Mouse (Mus musculus): ENCODE measurements around the gene Ifnz.
"Not testable (repeated sequence)": the region's sequence is repeated elsewhere in the genome, so short reads cannot be mapped to it uniquely, and the experiment has no call there.

The Ifnz gene

DNA sequence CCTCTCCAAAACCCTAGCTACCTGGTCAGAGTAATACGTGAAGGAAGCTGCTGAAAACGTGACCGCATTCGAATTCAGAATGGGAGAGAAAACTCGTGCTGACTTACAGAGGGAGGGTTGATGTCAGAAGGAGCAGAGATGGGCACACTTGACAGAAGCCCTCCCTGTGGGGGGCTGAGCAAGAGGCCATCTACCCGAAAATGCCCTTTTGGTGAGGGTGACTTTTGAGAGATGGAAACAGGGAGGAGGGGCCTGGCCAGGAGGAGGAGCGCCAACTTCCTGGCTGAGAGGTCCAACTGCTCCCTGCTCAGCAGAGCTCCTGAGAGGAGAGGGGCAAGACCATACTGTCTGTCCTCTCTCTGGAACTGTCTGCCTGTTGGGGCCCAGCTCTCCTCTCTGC, at the start of gene Ifnz:
Gene Ifnz (plus strand): TSS at position 301 of the 400 bp plus-strand sequence.
- not testable (repeated sequence) for DNase-seq

DNA sequence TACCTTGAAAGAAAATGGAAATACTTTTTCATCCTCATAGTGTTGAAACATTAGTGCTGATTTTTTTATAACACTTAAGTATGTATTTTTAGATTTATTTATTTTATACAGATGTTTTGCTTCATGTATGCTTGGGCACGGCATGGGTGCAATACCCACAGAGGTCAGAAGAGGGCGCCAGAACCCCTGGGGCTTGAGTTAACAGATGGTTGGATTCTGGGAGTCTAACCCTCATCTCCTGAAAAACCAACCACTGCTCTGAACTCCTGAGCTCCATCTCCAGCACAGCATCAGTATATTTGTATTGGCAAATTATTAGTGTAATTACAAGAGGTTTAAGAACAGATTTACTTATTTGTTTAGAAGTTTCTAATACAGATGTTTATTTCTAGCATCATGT, 43.5 kb upstream of the Ifnz start:
- DNase-seq: peak; percentile 71

DNA sequence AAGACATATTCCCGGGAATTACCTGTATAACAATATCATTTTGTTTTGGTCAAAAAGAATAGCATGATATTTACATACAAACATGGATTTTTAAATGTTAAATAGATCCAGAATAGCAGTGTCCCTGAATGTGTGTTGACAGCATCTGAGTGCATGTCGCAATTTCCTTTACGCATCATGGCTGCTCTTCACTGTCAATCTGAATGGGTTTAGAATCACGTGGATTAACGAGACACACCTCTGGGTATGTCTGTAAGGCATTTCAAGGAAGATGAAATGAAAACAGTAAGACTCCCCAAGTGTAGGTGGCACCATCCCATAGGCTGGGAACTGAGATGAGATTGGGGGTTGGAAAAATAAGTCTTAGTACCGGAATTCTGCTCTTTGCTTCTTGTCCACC, 42.9 kb upstream of the Ifnz start:
- no peak for DNase-seq

DNA sequence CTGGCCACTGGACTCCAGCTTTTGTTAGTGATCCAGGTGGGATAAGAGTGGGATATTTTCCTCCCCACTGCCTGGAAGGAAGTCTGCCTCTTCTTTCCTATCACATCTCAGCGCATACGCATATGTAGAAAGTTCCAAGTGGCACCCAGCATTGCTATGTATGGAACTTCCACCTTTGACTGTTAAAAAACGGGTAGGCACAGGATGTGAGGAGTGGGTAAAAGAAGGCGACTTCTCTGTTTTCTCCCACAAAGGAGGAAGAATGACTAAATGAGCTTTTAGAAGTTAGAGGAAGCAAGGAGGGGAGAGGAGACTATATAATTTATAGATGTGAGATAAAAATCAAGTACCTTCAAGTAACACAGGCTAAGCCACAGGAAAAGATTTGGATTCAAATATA, 40.5 kb upstream of the Ifnz start:
- DNase-seq: no peak

DNA sequence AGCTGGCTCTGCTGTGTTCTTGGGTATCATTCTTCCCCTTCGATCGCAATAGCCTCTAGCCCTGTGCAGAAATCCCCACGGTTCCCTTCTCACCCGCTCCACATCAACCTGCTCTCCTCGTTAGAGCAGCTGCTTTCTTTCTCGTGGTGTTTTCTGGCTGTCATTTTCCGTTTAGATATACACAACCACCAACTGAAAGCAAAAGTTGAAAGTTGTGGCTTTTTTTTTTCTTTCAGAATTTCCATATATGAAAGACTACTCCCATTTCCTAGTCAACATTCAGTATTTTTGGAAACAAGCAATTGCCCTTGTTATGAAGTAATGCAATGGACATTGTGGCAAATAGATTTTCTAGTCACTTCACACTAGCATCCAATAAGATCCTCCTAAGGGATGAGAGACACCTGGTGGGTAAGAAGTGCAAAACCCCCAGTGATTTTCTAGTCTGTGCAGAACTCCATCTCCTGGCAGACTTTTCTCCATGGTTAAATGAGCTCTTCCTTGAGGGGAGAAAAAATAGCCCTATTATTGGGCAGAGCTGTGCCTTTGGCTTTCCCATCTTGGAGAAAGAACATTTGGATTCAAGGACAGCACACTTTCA, 39.1 kb upstream of the Ifnz start:
- DNase-seq: no peak

DNA sequence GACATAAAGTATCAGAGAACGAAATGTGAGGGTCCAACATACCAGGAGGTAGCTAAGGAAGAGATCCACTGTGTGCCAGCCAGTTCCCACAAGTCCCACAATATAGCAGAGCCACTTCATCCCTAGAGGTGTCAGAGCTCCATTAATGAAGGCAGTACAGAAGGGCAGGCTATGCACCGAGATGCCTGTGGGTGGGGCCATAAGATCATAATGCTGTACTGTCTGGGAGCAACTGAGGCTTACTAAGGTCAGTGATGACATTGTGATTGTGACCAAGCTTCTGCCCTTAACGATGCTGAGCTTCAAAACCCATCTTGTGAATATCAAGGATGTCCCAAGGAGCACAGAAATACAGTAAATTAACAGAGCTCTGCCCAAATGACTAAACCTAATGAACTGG, 37.7 kb upstream of the Ifnz start:
- DNase-seq: no peak

DNA sequence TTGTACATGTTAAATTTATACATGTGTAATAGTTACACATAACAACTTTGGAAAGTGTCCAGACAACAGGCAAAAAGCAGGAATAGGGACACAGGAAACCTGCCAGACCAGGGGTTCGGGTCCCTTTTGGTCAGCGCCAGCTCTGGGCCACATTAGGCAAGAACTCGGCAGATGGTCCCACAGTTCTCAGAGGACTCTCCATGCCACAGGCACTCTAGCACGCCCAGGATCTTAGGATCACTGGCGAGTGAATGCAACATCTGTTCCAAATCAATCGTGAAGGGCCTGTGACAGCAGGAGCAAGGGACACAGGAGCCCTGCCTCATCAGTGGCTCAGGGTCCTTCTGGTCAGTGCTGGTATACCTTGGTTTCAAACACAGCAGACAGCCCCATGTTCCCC, 32.0 kb upstream of the Ifnz start:
- DNase-seq: no peak

DNA sequence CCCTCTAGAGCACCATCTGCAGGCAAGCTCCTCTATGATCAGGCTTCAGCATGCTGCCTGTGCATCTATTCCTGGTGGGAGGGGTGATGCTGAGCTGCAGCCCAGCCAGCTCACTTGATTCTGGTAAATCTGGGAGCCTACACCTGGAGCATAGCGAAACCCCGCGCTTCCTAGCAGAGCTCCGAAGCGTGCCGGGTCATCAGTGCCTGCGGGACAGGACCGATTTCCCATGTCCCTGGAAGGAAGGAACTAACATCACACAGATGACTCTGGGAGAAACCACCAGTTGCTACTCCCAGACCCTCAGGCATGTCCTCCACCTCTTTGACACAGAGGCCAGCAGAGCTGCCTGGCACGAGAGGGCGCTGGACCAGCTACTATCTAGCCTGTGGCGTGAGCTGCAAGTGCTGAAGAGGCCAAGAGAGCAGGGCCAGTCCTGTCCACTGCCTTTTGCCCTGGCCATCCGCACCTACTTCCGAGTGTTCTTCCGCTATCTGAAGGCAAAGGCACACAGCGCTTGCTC, 27.1 kb upstream of the Ifnz start, which contains the start of gene Gm13271:
Gene Gm13271 (plus strand): TSS at position 51 of the 523 bp plus-strand sequence.
- peak; percentile 53 for DNase-seq

DNA sequence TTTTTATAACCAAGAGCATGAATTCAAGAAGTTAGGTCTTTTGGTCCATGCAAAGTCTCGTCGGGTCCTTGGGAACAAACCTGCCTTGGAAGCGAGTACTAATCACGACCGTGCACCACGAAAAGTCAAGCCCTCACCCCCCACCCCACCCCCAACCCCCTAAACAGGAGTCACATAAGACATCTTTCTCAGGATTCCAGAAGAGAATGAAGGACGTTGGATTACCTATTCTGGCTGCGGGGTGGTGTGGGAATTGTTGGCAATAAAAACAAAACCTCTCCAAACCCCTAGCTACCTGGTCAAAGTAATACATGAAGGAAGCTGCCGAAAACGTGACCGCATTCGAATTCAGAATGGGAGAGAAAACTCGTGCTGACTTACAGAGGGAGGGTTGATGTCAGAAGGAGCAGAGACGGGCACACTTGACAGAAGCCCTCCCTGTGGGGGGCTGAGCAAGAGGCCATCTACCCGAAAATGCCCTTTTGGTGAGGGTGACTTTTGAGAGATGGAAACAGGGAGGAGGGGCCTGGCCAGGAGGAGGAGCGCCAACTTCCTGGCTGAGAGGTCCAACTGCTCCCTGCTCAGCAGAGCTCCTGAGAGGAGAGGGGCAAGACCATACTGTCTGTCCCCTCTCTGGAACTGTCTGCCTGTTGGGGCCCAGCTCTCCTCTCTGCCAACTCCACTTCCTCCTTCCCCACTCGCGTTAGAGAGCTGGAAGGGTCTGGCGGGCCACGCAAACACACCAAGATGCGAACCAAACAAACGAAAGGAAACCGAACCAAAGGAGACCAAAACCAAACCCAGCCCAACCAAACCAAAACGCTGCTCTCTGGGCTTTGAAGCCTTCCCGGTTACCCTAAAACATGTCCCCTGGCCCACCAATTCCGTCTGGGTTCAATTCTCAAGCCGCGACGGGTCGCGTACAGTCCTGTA, 25.1 kb upstream of the Ifnz start:
- not testable (repeated sequence) for DNase-seq

DNA sequence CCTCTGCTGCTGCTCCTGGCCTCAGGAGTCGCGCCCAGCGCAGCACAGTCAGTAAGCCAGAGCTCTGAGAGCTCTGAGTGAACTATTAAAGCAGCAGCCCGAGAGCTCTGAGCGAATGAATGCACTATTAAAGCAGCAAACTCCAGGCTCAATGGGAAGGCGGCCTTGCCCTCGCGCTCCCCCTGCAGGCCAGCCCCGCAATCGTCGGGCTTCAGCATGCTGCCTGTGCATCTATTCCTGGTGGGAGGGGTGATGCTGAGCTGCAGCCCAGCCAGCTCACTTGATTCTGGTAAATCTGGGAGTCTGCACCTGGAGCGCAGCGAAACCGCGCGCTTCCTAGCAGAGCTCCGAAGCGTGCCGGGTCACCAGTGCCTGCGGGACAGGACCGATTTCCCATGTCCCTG, 24.3 kb upstream of the Ifnz start:
- peak; percentile 90 for DNase-seq

DNA sequence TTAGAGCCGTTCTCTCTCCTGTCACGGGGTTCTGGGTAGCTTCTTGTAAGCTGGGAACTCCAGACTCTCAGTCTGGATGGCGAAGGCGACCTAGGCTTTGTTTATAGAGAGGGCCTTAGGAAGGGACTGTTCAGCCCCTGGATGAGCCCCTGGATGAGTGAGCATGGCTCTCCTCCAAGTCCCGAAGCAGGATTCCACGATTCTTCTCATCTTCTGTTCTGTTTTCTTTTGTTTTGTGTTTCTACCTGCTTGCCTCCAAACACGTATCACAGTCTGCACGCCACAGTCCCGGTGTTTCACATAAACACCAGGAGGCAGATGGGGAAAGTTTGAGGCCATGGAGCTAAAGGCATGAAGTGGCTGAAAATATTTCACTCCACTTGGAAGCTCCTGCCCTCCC, 23.2 kb upstream of the Ifnz start:
- DNase-seq: not testable (repeated sequence)

DNA sequence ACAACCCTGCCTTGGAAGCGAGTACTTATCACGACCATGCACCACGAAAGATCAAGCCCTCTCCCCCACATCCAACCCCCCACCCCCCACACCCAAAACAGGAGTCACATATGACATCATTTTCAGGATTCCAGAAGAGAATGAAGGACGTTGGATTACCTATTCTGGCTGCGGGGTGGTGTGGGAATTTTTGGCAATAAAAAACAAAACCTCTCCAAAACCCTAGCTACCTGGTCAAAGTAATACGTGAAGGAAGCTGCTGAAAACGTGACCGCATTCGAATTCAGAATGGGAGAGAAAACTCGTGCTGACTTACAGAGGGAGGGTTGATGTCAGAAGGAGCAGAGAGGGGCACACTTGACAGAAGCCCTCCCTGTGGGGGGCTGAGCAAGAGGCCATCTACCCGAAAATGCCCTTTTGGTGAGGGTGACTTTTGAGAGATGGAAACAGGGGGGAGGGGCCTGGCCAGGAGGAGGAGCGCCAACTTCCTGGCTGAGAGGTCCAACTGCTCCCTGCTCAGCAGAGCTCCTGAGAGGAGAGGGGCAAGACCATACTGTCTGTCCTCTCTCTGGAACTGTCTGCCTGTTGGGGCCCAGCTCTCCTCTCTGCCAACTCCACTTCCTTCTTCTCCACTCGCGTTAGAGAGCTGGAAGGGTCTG, 22.2 kb upstream of the Ifnz start, which contains the start of gene Gm13283:
Gene Gm13283 (plus strand): TSS at position 510 of the 659 bp plus-strand sequence.
- DNase-seq: peak; percentile 24

DNA sequence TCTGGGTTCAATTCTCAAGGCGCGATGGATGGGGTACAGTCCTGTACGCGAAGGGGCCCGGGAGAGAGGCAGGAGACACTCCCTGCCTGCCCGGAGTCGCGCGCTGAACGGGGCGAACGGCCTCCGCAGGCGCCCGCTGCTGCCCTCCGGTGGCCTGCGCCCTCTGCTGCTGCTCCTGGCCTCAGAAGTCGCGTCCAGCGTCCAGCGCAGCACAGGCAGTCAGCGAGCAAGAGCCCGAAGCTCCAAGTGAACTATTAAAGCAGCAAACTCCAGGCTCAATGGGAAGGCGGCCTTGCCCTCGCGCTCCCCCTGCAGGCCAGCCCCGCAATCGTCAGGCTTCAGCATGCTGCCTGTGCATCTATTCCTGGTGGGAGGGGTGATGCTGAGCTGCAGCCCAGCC, 21.5 kb upstream of the Ifnz start:
- peak; percentile 88 for DNase-seq

DNA sequence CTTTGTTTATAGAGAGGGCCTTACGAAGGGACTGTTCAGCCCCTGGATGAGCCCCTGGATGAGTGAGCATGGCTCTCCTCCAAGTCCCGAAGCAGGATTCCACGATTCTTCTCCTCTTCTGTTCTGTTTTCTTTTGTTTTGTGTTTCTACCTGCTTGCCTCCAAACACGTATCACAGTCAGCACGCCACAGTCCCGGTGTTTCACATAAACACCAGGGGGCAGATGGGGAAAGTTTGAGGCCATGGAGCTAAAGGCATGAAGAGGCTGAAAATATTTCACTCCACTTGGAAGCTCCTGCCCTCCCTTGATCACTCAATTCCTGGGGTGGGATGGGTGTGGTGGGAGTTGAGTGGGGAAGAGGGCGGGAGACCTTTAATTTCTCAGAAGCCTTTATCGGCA, 20.2 kb upstream of the Ifnz start:
- DNase-seq: peak; percentile 66

DNA sequence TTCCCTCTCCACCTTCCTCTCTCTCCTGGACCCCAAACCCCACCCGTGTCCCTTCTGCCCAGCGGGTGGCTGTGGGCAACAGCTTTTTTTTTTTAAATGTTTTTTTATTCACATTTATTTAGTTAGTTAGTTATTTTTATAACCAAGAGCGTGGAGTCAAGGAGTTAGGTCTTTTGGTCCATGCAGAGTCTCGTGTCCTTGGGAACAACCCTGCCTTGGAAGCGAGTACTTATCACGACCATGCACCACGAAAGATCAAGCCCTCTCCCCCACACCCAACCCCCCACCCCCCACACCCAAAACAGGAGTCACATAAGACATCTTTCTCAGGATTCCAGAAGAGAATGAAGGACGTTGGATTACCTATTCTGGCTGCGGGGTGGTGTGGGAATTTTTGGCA, 19.6 kb upstream of the Ifnz start:
- DNase-seq: peak; percentile 16

DNA sequence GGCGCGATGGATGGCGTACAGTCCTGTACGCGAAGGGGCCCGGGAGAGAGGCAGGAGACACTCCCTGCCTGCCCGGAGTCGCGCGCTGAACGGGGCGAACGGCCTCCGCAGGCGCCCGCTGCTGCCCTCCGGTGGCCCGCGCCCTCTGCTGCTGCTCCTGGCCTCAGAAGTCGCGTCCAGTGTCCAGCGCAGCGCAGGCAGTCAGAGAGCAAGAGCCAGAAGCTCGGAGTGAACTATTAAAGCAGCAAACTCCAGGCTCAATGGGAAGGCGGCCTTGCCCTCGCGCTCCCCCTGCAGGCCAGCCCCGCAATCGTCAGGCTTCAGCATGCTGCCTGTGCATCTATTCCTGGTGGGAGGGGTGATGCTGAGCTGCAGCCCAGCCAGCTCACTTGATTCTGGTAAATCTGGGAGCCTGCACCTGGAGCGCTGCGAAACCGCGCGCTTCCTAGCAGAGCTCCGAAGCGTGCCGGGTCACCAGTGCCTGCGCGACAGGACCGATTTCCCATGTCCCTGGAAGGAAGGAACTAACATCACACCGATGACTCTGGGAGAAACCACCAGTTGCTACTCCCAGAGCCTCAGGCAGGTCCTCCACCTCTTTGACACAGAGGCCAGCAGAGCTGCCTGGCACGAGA, 18.4 kb upstream of the Ifnz start:
- peak; percentile 78 for DNase-seq

DNA sequence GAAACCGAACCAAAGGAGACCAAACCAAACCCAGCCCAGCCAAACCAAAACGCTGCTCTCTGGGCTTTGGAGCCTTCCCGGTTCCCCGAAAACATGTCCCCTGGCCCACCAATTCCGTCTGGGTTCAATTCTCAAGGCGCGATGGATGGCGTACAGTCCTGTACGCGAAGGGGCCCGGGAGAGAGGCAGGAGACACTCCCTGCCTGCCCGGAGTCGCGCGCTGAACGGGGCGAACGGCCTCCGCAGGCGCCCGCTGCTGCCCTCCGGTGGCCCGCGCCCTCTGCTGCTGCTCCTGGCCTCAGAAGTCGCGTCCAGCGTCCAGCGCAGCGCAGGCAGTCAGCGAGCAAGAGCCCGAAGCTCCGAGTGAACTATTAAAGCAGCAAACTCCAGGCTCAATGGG, 8.4 kb upstream of the Ifnz start, which contains the start of gene Gm13290:
Gene Gm13290 (plus strand): TSS at position 301 of the 400 bp plus-strand sequence.
- not testable (repeated sequence) for DNase-seq

DNA sequence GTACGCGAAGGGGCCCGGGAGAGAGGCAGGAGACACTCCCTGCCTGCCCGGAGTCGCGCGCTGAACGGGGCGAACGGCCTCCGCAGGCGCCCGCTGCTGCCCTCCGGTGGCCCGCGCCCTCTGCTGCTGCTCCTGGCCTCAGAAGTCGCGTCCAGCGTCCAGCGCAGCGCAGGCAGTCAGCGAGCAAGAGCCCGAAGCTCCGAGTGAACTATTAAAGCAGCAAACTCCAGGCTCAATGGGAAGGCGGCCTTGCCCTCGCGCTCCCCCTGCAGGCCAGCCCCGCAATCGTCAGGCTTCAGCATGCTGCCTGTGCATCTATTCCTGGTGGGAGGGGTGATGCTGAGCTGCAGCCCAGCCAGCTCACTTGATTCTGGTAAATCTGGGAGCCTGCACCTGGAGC, 5.3 kb upstream of the Ifnz start, which contains the start of gene Gm13289:
Gene Gm13289 (plus strand): TSS at position 301 of the 400 bp plus-strand sequence.
- not testable (repeated sequence) for DNase-seq

DNA sequence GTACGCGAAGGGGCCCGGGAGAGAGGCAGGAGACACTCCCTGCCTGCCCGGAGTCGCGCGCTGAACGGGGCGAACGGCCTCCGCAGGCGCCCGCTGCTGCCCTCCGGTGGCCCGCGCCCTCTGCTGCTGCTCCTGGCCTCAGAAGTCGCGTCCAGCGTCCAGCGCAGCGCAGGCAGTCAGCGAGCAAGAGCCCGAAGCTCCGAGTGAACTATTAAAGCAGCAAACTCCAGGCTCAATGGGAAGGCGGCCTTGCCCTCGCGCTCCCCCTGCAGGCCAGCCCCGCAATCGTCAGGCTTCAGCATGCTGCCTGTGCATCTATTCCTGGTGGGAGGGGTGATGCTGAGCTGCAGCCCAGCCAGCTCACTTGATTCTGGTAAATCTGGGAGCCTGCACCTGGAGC, 2.4 kb upstream of the Ifnz start, which contains the start of gene Gm13272:
Gene Gm13272 (plus strand): TSS at position 301 of the 400 bp plus-strand sequence.
- not testable (repeated sequence) for DNase-seq

DNA sequence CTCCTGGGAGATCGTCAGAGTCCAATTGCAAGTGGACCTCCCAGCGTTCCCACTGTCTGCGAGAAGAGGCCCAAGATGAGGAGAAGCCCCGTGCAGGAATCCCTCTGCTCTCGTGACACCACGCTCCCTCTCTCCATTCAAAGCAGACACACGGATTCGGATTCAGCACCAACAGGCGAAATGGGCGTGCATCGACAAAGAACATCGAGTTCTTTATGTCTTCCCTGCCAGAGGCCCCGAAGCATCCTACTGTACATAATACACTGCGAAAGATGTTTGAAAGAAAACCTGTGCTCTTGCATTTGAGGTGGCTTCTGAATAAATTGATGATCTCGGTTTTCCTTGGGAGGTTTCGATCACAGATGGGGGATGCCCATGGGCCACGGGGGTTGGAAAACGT, 1.6 kb upstream of the Ifnz start:
- not testable (repeated sequence) for DNase-seq

DNA sequence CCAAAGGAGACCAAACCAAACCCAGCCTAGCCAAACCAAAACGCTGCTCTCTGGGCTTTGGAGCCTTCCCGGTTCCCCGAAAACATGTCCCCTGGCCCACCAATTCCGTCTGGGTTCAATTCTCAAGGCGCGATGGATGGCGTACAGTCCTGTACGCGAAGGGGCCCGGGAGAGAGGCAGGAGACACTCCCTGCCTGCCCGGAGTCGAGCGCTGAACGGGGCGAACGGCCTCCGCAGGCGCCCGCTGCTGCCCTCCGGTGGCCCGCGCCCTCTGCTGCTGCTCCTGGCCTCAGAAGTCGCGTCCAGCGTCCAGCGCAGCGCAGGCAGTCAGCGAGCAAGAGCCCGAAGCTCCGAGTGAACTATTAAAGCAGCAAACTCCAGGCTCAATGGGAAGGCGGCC, 404 bp downstream of the Ifnz start:
- not testable (repeated sequence) for DNase-seq

DNA sequence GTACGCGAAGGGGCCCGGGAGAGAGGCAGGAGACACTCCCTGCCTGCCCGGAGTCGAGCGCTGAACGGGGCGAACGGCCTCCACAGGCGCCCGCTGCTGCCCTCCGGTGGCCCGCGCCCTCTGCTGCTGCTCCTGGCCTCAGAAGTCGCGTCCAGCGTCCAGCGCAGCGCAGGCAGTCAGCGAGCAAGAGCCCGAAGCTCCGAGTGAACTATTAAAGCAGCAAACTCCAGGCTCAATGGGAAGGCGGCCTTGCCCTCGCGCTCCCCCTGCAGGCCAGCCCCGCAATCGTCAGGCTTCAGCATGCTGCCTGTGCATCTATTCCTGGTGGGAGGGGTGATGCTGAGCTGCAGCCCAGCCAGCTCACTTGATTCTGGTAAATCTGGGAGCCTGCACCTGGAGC, 3.5 kb downstream of the Ifnz start, which contains the start of gene Gm13276:
Gene Gm13276 (plus strand): TSS at position 301 of the 400 bp plus-strand sequence.
- not testable (repeated sequence) for DNase-seq
